Mouse (Mus musculus) embryonic fibroblast, embryonic 13.5 days (primary cell): ENCODE measurements around the gene Nectin1. TPM values are rescaled to one million over a fixed set of nuclear protein-coding genes. Genes with fewer than 3 reads are reported as not detected.

Source experiments
- H3K27ac ChIP-seq: 2 replicates; pipeline ENCODE4 v1.5.1; 2012; ENCODE audit warnings: low read length, control low read depth, inconsistent platforms; ENCODE audit not compliant: insufficient read depth
- H3K4me1 ChIP-seq: 2 replicates; pipeline ENCODE4 v1.6.1; 2011; ENCODE audit warnings: low read length; ENCODE audit not compliant: control insufficient read depth, insufficient read depth
- H3K4me3 ChIP-seq: 2 replicates; pipeline ENCODE4 v1.5.1; 2011; ENCODE audit warnings: mild to moderate bottlenecking, control low read depth, low read length; ENCODE audit not compliant: insufficient read depth
- CTCF ChIP-seq: IDR thresholded peaks from 2 replicates; pipeline ENCODE4 v1.5.1; 2011; ENCODE audit warnings: mild to moderate bottlenecking, control low read depth, low read length, moderate library complexity, borderline replicate concordance; ENCODE audit not compliant: insufficient read depth
- POLR2A ChIP-seq: IDR thresholded peaks from 2 replicates; pipeline ENCODE4 v1.6.1; 2011; ENCODE audit warnings: low read depth, mild to moderate bottlenecking, control low read depth, low read length, moderate library complexity
- polyA plus RNA-seq: library from polyadenylated mRNA; stranded (reverse); fragments of >200 nt; gene quantifications from 2 replicates; pipeline ENCODE4 v1.2.4, GENCODE M21; 2011; ENCODE audit warnings: low read depth; ENCODE audit not compliant: missing spikeins, insufficient read length

Nectin1 gene
- polyA plus RNA-seq, 1 experiment: 13.2 TPM

DNA sequence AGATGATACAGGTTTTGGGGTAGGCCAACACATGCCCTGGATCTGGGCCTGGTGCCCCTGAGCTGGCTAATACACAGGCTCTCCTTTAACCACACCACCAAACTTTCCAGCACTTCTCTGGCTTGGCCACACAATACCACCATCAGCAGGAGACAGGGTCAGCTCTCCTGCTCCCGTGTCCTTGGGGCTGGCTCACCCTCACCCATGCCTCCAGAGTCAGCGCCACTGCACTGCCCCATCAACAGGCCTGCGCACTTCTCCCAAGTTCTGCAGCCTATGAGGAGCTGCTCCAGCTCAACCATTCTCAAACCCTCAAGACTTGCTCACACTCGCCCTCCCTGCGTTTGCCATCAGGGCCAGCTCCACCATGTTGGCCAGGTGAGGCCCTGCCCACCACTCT is 78.4 kb downstream of the Nectin1 start:
- H3K4me1 ChIP-seq: no peaks in the 10 kb centered on the region
- H3K4me3 ChIP-seq: no peak overlapping the region
- no peak overlapping the region for H3K27ac ChIP-seq
- TF ChIP-seq POLR2A (no peak), CTCF (no peak)

DNA sequence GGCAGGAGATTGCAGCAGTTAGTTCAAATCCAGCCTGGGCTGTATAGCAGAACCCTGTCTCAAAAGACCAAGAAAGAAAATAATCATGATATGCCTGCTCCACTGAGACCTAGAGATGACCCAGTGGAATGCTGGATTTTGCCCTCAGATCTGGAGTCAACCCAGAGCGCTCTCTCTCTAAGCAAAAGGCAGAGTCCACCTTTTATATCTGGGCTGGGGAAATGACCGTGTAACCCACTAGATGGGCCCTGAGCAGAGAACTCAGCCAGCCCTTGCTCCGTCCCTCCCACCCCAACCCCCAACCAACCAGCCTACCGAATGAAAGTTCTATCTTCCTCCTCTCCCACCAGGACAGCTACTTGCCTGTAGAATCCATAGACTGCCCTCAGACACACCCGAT is 81.4 kb downstream of the Nectin1 start:
- H3K27ac ChIP-seq: no peak overlapping the region

DNA sequence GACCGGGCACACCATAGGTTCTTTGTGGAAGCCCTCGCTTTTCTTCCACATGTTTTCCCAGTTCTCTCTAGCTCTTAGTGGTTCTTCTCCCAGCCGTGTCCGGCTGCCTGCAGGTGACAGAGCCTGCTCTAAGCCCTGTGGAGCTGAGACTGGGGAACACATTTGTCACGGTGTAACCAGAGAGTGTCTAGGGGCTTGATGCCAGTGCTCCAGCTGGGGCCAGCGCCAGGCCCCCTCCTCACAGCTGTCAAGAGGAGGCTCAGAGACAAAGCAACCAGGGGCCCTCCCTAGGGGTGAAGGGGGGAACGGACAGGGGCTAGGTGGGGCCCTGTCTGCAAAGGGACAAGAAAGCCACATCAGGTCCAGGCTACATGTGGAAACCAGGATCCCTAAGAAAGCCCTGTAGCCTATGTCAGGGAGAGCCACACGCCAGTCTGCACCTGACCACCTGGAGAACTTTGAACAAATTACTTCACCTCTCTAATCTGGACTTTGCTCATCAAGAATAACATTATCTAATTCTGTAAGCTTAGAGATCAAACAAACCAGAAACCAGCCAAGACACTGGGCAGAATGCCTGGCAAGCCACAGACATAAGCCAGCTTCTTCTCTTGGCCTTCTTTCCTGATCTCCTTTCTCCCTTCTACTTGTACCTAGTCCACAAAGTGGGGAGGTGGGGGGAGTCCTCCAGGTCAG is 82.9 kb downstream of the Nectin1 start:
- TF ChIP-seq POLR2A (no peak), CTCF (no peak)
- Histone ChIP-seq H3K4me1 (no peaks in the 10 kb centered on the region), H3K4me3 (no peak overlapping the region), H3K27ac (no peak overlapping the region)

More for the DNA sequence above, 81.4 kb downstream of the Nectin1 start:
- H3K4me3 ChIP-seq: no peak overlapping the region
- H3K4me1 ChIP-seq: no peaks in the 10 kb centered on the region
- TF ChIP-seq POLR2A: no peak
- TF ChIP-seq CTCF: no peak

DNA sequence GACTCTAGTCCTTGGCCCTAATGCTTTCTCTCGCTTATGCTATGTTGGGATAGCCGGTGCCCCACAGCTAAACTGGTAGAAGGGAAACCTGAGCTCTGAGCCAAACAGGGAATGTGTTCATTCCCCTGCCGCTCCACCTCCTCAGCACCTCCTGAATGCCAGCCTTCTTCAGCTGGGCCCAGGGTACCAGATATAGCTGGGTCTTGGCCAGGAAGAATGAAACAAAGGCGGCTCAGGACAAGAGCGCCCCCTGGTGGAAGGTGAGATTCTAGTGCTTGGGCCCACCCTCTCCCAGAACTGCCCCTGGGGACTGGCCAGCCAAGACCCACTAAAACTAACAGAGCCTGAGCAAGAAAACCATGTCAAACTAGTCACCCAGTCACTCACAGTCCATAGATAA is 83.8 kb downstream of the Nectin1 start:
- Histone ChIP-seq H3K27ac (no peak overlapping the region), H3K4me1 (no peaks in the 10 kb centered on the region), H3K4me3 (no peak overlapping the region)
- TF ChIP-seq CTCF (peak; percentile 38; the same call in 1 of the 2 replicates), POLR2A (no peak)

DNA sequence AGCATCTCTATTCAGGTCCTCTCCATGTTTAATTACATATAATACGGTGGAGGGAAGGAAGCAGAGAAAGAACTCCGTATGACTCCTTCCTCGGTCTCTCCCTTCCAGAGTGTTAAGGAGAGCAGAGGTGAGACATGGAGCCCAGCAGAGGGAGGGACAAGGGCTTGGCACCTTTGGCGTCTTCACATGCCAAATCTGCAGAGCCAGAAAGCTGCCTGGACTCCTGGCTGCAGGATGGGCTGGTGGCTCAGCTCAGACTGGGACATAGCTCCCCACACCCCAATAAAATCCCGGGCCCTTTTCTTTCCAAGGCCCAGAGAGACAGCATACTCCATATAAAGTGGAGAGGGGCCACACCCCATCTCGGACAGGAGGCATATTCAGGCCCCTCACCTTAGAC is 85.2 kb downstream of the Nectin1 start:
- Histone ChIP-seq H3K27ac (no peak overlapping the region), H3K4me3 (no peak overlapping the region), H3K4me1 (no peaks in the 10 kb centered on the region)
- TF ChIP-seq POLR2A (no peak), CTCF (no peak)

DNA sequence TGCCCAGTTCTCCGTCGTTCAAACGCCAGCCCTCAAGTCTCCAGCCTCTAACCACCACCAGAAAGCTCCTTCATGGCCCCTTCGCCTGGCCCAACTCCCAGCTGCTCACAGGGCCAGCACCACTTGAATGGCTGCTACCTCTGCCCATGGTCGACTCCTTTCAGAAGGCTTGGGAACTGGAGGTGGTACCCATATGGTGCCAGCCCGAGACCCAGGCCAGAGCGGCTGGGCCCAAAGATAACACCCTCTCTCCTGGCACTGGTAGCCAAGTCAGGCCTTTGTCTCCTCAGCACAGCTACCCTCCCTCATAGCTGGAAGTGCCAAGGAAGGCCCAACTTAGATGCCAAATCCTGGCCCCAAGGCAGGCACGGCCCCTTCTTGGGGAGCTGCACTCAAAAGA is 89.4 kb downstream of the Nectin1 start:
- Histone ChIP-seq H3K27ac (no peak overlapping the region), H3K4me3 (no peak overlapping the region), H3K4me1 (no peaks in the 10 kb centered on the region)
- TF ChIP-seq CTCF (no peak), POLR2A (no peak)

DNA sequence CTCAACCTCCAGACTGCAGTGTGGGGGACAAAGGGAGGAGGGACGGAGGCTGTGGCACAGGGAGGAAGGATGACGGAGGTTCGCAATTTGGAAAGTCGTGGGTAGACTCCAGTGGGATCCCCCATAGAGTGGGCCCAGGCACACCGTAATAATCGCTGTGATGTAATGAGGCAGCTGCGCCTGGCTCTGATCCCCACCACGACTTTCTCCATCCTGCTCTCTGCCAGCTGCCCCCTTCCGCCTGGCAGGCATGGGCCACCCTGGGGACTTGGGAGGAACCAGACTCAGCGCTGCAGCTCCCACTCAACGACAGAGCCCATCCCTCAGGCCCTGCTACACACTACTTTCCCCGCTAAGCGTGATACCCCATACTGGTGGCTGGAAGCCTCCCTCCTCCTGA is 90.5 kb downstream of the Nectin1 start:
- Histone ChIP-seq H3K4me3 (no peak overlapping the region), H3K4me1 (no peaks in the 10 kb centered on the region), H3K27ac (no peak overlapping the region)
- no peak for TF ChIP-seq CTCF
- TF ChIP-seq POLR2A: no peak

DNA sequence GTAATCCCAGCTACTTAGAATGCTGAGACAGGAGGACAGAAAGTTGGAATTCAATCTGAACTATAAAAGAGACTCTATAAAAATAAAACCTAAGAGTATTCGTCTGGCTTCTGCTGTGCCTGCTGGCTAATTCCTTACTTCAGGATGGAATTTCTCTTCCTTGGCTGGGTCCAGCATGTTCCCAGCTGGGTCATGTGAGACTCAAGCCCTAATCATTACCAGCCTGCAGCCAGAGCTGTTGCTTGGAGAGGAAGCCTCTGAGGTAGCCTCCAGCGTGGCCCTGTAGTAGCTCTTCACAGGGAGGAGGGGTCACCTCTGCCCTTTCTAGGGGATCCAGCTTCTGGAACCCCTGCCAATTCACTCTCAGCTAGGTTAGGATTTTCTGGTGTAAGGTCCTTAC is 94.8 kb downstream of the Nectin1 start:
- Histone ChIP-seq H3K4me1 (no peaks in the 10 kb centered on the region), H3K27ac (no peak overlapping the region), H3K4me3 (no peak overlapping the region)
- TF ChIP-seq POLR2A: no peak
- TF ChIP-seq CTCF: no peak

DNA sequence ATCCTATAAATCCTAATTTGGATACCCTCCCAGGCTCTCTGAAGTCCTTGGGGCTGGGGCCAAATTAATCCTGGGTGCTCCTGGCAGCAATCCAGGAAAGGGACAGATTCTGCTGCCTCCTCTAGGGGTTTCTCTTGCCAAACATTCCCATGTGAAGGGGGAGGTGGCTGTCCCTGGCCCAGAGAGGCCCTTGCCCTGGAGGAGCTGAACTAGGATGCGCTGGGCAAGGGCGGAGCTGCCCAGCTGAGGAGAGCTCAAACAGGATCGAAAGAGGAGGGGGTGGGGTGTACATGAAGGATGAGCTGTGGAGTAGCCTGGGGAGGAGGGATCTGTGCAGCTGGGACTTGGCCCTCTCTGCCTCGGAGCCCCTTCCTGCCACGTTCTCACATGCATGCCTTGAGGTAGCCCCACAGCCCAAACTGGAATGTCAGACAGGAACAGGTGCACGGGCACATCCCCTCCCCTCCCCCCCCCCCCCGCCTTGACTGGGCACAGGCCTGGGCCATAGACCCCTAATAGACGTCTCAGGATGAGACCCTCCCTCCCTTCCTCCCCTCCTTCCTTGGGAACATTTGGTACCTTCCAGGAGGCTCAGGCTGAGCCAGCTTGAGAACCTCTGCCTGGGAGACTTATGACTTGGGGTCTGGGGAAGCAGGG is 99.3 kb downstream of the Nectin1 start:
- TF ChIP-seq CTCF (no peak), POLR2A (no peak)
- H3K27ac ChIP-seq: no peak overlapping the region
- no peaks in the 10 kb centered on the region for H3K4me1 ChIP-seq
- H3K4me3 ChIP-seq: no peak overlapping the region

DNA sequence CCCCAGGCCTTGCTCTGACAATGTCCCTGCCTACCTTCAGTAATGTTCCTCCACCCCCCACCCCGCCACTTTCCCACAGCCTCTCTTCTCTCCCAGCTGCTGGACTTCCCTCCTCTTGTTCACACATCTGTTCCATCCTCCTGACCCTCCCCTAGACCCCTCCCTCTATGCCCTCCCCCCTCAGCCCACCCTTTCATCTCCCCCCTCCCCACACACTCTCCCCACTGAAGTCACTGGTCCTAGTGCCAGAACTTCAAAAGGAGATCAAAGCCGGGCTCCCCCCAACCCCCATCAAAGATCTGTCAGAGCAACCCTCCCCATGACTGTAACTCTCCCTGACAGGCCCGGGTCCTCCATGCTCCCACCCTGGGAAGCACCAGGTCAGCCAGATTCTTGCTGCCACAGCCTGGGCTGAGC is 99.9 kb downstream of the Nectin1 start:
- no peaks in the 10 kb centered on the region for H3K4me1 ChIP-seq
- no peak overlapping the region for H3K27ac ChIP-seq
- TF ChIP-seq POLR2A (no peak), CTCF (no peak)
- no peak overlapping the region for H3K4me3 ChIP-seq
